Mouse (Mus musculus) liver, postnatal 0 days (tissue): Measurements from ENCODE around the gene Dgcr2.

ENCODE experiments used
- CTCF ChIP-seq: sonication (generic); IDR thresholded peaks from 2 replicates; pipeline ENCODE4 v1.5.1; 2016; ENCODE audit warnings: antibody characterized with exemption, low read depth
- EP300 ChIP-seq: IDR thresholded peaks from 2 replicates; pipeline ENCODE4 v1.6.1; 2016; ENCODE audit warnings: antibody characterized with exemption, low read depth, mild to moderate bottlenecking

DNA sequence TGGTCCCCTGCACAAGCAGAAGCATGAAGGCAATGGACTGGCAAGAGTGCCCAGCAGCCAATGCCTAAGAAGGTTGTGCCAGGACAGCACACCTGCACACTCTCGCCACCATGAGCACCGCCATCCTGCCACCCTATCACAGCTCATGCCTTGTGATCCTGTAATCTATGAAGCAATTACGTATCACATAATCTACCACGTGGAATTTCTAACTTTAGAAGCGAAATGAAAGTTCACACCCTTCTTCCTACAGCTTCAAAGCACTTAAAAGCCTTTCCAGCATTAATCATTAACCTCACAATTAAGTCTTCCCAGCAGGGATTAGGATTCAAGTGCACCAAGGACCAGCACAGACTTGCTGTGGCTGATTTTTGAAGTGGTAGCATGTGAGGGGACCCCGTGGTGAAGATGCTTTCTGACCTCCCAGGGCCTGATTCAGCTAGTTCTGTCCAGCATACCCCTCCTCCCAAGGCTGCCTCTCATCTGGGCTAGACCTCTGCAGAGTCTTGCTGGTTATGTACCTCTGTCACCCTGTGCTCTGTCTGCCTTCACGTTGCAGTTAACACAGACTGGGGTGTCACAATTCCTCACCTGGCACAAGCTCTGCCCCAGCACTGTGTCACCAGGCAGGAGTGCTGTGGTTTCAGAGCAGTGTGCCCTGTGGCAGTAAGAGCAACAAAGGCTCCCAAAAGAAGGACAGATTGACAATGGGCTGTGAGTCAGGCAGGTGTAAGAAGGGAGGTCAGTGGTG, 46.9 kb upstream of the Dgcr2 start:
- no peak for TF ChIP-seq CTCF
- TF ChIP-seq EP300 = no peak
